Mouse (Mus musculus): ENCODE measurements around the gene Tmem202.
A peak's percentile ranks its signal among the peaks of the same experiment; 100 is the strongest.

The Tmem202 gene

DNA sequence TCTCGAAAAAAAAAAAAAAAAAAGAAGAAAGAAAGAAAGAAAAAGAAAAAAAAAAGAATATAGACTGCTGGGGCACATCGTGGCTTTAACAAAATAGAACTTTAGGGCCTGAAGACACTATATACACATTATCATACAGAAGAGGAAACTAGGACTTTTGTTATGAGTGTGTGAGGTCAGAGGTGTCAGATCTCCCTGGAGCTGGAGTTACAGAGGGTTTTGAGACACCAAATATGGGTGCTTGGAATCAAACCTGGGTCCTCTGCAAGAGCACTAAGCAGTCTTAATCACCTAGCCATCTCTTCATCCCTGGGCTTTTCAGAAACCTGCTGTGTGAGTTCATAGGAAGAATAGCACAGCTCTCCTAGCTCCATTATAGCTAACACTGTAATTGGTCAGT is 6.2 kb downstream of the Tmem202 start:
- DNase-seq (ENCODE audit: inconsistent ontology term), result no peak

DNA sequence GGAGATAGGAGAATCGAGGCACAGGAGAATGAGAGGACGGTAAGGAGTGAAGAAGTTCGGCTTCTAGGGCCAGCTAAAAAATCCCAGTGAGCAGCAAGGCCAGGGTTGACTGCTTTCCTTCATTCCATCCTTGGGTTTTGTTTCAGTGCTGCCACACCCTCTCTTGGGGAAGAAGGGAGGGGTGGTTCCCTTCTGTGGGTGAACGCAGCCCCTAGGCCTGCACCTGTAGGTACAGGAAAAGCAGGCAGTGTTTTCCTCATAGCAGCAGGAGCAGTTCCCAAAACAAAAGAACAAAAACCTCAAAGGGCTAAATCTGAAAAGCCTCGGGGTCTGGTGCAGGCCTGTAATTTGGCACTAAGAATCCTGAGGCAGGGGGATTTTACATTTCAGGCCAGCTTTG is 8.0 kb downstream of the Tmem202 start:
- no peak for DNase-seq (ENCODE audit: inconsistent ontology term)

DNA sequence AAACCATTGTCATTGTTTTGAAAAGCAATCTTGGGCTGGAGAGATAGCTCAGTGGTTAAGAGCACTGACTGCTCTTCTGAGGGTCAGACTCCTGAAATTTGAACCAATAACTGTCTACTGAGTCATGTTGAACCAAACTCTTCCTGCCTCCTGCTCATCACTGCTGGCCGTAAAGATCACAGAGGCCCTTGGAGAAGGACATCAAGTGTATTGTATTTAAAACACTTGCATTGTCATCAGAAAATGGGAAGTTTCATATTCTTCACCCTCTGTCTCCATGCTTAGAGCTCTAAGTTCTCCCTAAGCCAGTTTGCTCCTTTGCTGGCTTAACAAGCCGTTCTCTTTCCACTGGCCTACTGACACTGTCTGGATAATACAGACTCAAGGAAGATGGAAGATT is 11.4 kb downstream of the Tmem202 start:
- no peak for DNase-seq (ENCODE audit: inconsistent ontology term)

DNA sequence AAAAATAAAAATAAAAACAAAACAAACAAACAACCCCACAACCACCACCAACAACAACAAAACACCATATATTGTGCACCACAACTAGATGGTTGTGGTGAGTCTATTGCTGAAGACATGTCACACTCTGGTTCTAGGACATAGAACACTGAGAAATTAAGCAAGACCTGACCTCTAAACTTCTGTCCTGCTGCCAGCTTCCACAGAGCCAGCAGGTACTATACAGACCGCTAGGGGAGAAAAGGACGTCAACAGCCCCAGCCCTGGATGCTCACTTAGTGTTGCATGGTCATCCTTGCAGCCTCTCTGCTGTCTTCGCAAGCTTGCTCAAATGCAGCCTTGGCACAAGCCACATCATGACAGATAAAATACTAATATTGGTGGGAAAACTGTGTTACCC is 12.1 kb downstream of the Tmem202 start:
- no peak for DNase-seq (ENCODE audit: inconsistent ontology term)

DNA sequence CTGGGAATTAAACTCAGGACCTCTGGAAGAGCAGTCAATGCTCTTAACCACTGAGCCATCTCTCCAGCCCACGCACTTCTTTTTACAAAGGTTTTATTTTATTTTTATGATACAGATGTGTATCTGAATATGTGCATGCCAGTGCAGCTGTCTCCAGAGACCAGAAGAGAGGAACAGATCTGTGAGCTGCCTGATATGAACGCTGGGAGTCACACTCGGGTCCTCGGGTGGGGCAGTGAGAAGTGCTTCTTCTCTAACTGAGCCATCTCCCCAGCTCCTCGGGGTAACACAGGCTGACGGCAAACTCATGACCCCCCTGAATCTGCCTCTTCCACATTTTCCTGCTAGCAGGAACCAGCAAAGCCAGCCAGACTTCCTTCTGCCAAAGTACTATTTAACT is 12.9 kb downstream of the Tmem202 start:
- DNase-seq (ENCODE audit: inconsistent ontology term), result no peak

DNA sequence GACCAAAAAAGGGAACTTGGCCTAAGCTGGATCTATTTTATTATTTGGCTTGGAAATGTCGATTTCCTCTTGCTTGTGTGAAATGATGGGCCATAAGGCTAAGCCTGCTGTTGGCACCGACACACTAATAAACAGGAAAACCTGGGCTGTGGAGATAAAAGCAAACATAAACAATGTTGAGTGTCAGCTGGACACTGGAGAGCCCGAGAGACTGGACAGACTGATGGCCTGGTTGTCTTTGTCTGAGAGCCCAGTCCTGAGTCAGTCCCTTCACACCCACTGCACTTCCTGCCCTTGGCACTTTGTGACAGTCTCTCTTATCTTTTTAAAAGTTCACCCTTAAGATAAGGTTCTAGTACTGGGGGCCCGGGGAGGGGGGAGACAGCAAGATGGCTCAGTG is 16.7 kb downstream of the Tmem202 start:
- no peak for DNase-seq (ENCODE audit: inconsistent ontology term)

DNA sequence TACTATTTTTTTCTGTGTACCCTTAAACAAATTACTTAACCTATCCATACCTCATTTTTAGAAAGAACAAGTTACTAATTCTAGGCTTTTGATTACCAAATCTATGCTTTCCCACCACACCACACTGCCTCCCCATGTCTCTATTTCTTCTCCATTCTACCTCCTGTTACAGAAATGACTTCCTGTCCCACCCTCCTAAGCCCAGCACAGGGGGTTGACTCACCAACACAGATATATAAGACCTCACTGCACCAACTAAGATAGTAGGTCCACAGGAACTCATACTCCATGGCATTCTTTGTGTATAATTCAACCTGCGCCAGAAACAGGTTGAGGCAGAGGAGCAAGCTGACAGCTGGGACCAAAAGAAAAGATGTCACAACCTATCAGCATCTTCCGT is 20.3 kb downstream of the Tmem202 start:
- DNase-seq (ENCODE audit: inconsistent ontology term), result no peak

DNA sequence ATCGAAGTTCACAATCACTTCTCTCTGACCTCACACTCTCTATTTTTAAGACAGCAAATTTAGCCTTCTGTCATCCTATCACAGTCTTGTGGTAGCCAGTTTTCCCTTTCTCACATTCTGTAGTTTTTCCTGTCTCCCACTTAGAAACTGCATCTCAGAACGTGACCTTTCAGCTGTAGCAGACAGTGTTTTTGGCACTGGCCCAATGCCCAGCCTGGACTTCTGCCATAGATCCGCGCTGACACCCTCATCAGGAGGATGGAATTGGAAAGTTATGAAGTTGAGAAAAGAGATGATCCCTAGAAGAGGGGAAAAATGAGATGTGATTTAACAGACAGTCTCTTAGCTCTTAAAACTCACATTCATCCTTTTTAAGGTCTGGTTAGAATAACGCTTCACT is 20.7 kb downstream of the Tmem202 start:
- no peak for DNase-seq (ENCODE audit: inconsistent ontology term)

DNA sequence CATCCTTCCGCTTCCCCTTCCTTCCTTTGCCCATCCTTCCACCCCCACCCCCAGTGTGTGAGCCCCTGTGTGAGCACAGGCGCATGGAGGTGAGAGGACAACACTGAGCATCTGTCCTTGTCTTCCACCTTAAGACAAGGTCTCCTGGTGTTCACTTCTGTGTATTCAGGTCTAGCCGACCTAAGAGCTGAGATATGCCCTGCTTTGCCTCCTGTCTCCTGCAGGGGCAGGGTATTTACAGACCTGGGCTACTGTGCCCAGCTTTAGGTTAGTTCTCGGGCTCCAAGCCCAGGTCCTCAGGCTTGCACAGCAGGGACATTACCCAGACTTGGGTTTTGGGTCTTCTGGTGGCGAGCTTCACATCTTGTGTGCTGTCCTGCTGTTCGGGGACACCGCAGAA is 22.5 kb downstream of the Tmem202 start:
- DNase-seq (ENCODE audit: inconsistent ontology term), result no peak

DNA sequence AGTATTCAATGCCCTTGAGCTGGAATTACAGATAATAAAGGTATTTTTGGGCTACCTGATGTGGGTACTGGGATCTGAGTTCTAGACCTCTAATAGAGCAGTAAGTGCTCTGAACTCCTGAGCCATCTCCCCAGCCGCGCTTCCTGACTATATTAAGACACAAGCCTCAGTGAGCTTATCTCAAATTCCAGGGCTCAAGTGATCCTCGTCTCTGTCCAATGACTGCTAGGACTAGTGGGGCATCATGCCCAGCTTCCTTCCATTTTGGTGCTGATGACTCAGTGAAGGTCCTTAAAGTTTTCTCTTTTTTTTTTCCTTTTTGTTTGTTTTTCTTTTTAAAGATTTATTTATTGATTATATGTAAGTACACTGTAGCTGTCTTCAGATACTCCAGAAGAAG is 24.6 kb downstream of the Tmem202 start:
- no peak for DNase-seq (ENCODE audit: inconsistent ontology term)

DNA sequence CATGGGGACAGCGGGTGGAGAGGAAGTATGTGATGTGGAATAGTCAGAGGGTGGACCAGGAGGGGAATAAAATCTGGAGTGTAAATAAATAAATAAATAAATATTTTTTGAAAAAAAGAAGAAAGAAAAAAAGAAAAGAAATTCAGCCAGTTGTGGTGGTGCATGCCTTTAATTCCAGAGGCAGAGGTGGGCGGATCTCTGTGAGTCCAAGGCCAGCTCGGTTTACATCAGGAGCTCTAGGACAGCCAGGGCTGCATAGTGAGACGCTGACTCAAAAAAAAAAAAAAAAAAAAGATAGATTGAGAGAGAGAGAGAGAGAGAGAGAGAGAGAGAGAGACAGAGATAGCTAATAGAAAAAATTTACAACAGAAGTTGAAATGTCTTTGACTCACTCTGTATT is 27.3 kb downstream of the Tmem202 start:
- DNase-seq (ENCODE audit: inconsistent ontology term), result no peak

DNA sequence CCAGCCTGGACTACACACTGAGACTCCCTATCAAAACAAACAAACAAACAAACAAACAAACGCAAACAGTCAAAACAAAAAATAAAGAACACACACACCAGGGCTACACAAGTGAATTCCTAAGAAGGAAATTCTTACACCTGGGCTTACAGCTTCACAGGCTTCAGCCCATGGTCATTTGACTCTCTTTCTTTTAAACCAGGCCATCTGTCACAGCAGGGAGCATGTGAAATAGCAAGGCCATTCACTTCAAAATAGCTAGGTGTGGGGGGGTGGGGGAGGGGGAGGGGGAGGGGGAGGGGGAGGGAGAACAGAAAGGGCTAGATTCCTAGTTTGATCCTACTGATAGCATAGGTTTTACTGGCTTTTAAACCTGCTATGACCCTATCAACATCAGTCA is 31.5 kb downstream of the Tmem202 start:
- DNase-seq (ENCODE audit: inconsistent ontology term), result no peak

DNA sequence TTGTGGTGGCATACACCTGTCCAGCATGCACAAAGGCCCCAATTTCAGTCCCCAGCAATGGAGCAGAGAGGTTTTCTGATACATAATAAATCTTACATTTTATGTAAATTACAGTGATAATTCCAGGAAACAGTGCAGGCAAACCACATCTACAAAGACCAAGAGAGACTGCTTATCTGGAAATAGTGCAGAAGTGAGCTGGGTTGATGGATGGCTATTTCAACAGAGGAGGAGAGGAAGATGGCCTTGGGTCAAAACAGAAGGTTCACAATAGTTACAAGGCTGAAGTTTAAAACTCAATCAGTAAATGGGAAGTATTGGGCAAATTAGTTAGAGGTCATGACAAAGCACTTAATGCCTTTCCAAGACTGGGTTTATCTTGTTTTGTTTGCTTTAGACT is 52.3 kb downstream of the Tmem202 start:
- DNase-seq (ENCODE audit: inconsistent ontology term), result no peak

DNA sequence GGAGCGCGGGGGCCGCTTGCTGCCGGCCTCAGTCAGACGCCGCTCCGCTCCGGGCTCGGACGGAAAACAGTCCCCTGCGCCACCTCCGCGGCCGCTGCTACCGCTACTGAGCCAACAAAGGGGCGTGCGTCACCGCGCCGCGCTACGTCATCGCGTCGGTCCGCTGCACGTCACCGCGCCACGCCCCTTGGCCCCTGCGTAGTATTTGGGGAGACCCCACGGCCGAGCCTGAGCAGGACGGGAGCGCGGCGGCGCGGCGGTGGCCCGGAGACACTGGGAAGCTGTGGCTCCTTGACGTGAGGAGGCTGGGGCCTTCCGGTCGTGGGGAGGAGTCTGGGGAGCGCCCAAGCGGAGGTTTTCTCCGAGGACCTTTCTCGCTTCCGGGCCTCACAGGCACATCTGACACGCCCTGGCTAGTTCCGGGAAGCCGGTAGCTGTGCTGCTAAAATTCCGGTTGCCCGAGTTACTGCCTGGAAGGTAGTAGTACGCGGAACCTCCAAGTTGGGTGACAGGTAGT is 53.0 kb downstream of the Tmem202 start, which contains the start of gene Arih1:
TSS of gene Arih1 (minus strand) at position 70 of the 517 bp plus-strand sequence.
- DNase-seq (ENCODE audit: inconsistent ontology term), result peak; percentile 100

DNA sequence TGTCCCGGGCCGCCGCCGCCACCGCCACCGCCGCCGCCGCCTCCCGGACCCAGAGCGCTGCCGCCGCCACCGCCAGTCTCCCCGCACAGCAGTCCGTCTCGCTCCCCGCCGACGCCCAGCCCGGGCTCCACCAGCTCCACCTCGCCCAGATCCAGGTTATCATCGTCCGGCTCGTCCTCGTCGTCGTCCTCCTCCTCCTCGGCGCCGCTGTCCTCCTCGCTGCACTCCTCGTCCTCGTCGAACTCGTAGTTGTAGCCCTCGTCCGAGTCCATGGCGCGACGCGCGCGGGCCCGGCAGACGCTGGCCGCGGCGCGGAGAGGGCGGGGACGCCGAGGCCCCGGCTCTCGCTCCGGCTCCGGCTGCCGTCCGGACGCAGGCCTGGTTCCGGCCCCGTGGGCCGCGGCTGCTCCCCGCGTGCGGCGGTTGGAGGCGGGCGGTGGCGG is 53.5 kb downstream of the Tmem202 start:
- DNase-seq (ENCODE audit: inconsistent ontology term), result no peak

DNA sequence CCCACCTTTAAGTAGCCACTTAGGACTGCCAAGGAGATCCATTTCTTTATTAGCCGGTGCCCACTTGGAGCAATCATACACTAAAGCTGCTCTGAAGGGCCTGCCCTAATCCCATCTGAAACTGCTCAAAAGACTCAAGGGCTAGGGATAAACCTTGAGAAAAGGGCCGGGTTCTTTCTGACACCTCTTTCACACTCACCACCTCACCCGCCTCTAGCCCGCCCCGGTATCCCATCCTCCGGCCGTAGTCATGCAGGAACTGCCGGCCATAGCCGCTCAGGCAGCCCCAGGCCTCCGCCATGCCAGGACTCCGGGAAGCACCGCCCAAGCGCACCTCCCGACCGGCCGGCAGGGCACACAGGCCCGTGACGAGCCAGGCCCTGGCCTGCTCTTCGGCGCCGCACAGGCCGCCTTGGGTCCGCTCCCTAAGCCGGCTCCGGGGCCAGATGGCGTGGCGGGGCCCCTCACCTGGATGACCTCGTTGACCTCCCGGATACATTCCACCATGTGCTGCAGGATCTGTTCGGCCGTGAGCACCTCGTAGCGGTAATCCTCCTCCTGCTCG is 54.1 kb downstream of the Tmem202 start:
- peak; percentile 69 for DNase-seq (ENCODE audit: inconsistent ontology term)

DNA sequence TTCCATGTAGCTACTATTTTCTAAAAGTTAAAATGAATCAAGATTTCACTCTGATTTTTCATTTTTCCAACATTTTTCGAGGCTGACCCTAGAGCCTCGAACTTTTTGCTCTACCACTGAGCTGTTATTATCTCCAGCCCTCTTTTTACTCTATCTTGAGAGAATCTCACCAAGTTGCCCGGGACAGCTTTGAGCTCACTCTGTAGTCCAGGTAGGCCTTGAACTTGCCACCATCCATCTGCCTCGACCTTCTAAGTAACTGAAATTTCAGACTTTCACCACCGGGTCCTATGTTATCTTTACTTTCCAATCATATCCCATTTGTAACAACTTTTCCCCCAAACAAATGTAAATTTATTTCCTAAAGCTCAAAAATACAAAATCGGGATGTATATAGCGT is 54.9 kb downstream of the Tmem202 start:
- no peak for DNase-seq (ENCODE audit: inconsistent ontology term)

DNA sequence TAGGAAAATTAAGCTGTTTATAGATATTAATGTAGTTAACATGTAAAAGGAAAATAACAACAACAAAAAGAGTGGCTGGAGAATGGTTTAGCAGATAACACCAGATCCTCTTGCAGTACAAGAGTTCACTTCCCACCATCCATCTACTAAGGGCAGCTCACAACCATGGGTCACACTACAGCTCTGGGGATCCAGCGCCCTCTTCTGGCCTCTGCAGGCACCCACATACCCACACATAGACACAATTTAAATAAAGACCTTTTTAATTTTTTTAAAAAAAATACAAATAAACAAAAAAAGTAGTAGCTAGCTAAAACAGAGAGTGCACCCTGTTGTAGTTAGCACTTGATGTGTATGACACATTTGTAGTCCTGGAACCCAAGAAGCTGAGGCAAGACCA is 57.2 kb downstream of the Tmem202 start:
- no peak for DNase-seq (ENCODE audit: inconsistent ontology term)

DNA sequence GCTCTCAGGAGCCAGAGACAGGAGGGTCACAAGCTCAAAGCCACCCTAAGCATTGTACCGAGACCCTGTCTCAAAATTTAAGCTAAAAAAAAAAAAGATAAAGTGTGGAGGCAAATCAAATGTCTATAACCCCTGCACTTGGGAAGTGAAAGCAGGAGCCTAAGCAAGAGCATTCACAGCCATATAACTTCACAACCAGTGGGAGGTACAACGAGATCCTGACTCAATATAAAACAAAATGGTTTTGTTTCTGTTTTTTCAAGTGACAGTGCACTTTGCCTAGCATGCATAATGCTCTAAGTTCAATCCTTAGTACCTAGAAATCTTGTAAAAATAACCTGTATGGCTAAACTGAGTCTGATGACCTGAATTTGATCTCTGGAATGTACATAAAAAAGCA is 63.0 kb downstream of the Tmem202 start:
- DNase-seq (ENCODE audit: inconsistent ontology term), result no peak

DNA sequence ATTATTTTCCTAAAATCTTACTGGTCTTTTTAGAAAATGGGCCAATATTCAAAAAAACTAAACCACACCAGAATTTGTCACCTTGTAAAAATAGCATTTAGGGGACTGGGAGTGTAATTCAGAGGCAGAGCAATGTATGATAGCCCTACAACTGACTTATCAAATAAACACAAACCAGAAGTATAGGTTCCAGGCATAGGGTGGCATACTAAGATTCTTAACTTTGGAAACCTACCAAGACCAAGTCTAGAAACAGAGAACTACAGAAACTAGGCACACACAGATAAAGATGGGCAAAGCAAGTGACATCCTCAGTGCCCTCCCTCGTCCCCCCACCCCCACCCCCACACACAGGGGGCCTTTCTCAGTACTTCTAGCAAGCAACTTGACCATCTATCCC is 64.8 kb downstream of the Tmem202 start:
- no peak for DNase-seq (ENCODE audit: inconsistent ontology term)

DNA sequence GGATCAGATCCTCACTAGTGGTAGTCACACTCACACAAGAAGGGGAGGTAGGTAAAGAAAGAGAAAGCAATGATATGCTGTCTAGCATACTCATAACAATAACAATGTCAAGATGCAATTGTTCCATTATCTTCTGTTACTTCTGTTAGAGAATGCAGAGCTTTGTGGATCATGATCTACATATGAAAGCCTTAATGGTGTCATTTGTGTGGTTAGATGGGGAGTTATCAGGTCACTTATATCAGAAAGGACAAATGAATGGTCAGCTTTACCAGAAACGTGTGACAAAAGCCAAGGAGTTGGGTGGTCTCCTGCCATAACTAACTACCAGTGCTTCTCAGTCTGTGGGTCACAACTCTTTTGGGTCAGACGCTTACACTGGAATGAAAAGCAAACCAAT is 66.5 kb downstream of the Tmem202 start:
- no peak for DNase-seq (ENCODE audit: inconsistent ontology term)

DNA sequence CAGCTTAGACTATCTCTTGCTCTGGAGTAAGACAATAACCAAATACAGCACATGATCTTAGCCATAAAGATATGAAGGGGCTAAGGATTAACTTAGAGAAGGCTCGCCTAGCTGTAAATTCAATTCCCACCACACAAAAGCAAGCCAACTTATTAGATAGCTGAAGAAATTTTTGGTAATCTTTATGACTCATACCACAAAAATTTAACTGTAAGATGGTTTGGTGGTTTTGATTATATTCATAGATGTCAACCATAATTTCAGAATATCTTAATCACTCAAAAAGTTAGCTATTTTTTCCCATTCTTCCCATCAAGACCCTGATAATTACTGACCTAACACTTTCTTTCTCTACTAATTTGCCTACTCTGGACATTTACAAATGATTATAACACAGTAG is 70.2 kb downstream of the Tmem202 start:
- DNase-seq (ENCODE audit: inconsistent ontology term), result peak; percentile 82
